Mouse (Mus musculus) CD4-positive, CD25-positive, alpha-beta regulatory T cell, adult 4 months (primary cell): ENCODE measurements around the gene Tmem51. TPM values are rescaled to one million over a fixed set of nuclear protein-coding genes. Genes with fewer than 3 reads are reported as not detected.

Source experiments
- ATAC-seq: one replicate; pipeline ENCODE4 v1.8.0; 2017
- polyA plus RNA-seq, 2 experiments: library from polyadenylated mRNA; unstranded; fragments of 100-300 nt; shearing (Covaris generic); gene quantifications; one replicate each; pipeline ENCODE4 v1.2.1; 2017

The Tmem51 gene
- polyA plus RNA-seq, 2 experiments from 2014 or later = 0.86 to 0.96 TPM

DNA sequence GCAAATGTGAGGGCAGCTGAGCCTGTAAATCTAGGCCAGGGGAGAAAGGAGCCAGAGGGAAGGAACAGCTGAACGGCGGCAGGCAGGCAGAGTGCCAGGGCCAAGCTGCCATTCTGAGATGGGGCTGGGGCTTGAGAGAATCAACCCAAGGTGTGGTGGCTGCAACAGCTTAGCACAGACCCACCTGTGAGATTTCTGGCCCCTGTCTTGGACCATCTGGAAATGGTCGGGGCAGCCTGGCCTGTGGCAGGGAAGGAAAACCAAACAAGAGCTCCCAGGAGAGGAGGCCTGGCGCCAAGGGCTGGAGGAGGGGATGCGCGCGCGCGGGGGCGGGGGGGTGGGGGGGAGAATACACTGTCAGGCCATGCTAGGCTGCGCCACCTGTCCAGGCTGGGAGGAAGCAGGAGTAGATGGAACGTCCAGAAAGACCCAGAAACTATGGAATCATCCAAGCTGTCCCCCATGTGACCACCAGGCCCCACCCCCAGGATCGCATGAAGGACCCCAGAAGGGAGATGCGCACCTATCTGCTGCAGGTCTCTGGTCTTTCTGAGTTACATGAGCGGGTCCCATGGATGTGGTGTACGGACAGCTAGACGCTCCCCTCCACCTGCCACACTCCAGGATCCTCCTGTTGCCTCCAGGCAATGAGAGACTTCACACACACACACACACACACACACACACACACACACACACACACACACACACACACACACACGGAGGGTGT, 3.0 kb downstream of the Tmem51 start:
- no peak for ATAC-seq

DNA sequence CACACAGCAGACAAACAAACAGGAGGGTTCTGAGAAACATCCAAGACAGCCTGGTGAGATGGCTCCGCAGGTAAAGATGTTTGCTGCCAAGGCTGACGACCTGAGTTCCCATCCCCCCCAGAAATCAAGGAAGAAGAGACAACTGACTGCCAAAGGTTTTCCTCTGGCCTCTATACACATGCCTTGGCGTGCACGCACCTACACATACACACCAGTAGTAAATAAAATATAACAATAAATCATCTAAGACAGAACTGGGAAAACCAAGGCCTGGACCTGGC, 3.7 kb downstream of the Tmem51 start:
- ATAC-seq = no peak

DNA sequence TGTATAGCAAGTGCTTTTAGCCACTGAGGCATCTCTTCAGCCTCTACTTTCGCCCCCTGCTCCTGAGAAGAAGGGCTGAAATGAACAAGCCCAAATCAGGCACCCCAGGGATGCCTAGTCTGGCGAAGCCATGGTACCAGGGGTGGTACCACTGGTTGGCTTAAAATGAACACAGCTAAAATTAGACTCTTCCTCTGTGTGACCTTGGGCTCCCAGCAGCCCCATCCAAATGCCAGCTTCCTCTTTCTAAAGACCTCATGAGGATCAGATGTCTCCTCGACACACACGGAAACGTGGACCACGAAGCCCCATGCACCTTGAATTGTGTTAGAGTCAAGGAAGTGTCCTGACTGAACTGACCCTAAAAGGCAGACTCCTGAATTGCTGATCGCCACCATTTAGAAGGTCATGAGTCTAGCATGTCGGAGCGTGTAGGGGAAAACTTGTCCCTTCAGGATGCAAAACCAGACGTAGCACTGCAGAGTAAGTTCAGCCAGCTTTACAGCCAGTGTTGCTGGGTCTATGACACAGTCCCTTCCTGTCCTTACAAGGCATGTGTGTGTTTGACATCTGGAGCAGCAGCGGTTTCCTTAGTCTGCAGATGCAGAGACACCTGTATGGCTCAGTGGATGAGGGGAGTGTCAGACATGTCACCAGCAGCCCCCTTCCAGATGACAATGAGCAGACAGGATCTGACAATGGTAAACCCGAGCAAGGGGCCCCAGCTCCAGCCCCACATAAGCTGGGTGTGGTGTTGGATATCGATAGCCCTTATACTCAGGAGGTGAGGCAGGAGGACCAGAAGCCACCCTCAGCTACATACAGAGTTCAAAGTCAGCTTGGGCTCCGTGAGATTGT, 4.2 kb downstream of the Tmem51 start:
- no peak for ATAC-seq

DNA sequence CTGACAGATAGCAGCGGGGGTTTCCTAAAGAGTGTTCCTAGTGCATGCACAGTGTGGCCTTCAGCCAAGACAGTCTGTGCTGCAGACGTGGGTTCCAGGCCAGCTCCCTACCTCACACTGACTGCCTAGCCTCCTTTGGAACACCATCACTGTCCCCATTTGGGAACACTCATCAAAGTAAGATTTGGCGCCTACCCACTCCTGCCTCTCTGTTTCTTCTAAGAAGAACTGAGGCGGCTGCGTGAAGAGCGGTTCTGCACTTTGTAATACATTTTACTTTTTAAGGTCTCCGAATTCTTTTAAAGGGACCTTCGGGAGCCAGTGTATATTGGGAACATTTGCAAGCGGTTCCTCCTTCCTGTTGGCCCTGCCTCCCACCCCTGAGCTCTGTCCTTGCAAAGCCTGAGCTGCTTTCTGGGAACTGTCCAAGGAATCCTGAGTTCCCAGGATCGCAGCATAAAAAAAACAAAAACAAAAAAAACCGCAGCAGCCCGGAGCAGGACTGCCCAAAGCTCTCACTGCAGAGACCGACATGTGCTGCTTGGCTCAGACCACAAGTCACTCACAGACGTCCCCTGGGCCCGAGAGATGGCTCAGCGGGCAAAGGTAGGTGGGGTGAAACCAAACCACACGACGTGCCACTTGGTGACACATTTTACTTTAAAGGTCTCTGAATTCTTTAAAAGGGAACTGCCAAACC, 6.4 kb downstream of the Tmem51 start:
- no peak for ATAC-seq

DNA sequence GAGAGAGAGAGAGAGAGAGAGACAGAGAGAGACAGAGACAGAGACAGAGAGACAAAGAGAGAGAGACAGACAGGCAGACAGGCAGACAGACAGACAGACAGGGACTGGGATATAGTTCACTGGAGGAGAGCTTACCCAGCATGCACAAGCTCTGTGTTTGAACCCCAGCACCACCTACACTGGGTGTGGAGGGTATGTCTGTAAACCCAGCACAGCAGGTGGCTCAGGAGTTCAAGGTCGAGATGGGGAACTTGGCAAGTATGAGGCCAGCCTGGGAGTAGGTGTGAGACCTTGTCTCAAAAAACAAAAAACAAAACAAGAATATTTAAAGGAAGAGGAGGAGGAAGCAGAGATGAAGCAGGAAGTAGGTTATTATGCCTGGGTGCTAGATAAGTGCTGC, 7.2 kb downstream of the Tmem51 start:
- ATAC-seq = no peak

DNA sequence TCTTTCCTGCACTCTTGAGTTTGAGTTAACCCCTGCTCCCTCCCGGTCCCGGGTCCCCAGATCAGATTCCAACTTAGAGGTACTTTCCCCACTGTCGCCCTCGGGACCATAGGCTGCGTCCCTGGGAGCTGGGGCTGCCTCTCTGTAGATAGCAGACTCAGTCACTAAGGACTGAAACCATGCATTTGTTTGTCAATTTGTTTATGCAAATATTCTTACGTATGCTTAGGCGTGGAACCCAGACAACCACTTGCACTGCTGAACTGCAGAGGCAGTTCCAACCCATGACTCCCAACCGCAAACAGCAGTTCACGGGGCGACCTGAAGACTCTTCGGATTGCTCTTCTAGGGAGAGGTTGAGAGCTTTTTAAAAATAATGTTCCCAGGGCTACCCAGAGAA, 8.2 kb downstream of the Tmem51 start:
- ATAC-seq = no peak

DNA sequence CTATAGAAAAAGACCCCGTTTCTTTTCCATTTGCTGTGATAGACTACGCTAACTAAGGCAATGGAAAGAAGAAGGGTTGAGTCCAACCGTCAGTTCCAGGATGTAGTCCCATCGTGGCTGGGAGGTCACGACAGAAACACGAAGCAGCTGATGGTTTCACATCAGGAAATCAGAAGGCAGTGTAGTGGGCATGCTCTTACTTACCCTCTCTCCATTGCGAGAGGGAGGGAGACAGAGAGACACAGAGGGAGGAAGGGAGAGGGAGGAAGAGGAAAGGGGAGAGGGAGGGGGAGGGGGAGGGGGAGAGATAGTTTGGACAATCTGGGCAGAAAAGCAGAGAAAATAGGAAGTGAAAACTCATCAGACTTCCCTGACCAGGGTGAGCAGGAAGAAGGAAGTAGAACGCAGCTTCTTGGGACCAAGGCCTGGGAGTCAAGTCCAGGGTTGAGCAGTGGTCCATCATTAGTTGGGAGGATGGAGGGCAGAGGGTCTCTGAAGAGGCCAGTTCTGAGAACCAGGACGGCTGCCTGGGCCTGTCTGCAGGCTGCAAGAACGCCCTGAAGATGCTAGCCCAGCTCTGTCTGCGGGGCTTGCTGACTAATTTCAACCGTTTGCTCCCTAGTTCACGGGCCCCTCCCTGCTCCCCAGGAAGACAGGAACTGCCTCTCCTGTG, 9.9 kb downstream of the Tmem51 start:
- no peak for ATAC-seq

DNA sequence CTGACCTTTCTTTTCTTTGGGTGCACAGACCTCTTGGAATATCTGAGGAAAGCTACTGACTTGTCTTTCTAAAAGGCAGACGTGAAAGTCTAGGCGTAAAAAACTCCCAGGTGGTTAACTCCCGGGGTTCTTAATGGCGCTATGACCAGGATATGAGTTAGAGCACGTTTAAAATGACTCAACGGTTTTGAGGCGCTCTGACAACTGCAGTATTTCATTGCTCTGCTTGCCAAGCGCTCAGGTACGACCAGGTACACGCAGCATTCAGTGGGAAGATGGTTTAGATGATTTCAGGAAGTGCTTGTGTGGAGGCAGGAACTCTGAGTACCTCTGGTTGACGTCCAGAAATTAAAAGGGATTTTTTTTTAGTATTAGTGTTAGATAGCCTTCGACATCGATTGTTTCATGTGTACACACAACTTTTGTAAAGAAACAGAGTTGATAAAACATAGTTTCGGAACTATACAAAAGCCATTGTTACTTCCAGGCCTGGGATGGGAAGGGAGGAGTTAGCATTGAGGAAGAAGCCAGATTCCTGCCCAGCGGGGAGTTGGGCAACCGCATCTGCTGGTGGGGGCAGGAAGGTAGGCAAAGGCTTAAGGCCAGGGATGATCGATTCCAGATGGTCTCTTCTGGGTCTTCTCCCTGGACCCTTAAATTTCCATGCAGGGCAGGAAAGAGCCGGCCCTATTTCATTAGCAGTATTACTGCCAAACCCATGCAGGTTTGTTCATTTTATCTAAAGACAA, 12.7 kb downstream of the Tmem51 start:
- ATAC-seq = no peak

DNA sequence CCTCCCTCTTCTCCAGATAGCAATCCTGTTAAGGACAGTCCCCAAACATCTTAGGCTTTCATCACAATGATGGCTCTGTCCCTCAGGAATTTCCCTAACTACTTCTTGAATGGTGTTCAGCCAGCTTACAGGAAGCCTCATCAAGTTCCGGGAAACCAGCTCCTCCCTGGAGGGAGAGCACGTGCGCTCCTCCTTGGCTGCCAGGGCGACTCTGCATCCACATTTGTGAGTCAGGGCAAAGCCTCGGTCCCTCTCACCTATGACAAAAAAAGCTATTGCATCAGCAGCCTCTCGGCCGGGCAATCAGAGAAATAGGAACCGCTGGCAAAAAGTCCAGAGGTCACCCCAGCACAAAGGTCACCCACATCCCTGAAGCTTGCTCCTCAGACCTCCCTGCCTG, 13.3 kb downstream of the Tmem51 start:
- no peak for ATAC-seq

DNA sequence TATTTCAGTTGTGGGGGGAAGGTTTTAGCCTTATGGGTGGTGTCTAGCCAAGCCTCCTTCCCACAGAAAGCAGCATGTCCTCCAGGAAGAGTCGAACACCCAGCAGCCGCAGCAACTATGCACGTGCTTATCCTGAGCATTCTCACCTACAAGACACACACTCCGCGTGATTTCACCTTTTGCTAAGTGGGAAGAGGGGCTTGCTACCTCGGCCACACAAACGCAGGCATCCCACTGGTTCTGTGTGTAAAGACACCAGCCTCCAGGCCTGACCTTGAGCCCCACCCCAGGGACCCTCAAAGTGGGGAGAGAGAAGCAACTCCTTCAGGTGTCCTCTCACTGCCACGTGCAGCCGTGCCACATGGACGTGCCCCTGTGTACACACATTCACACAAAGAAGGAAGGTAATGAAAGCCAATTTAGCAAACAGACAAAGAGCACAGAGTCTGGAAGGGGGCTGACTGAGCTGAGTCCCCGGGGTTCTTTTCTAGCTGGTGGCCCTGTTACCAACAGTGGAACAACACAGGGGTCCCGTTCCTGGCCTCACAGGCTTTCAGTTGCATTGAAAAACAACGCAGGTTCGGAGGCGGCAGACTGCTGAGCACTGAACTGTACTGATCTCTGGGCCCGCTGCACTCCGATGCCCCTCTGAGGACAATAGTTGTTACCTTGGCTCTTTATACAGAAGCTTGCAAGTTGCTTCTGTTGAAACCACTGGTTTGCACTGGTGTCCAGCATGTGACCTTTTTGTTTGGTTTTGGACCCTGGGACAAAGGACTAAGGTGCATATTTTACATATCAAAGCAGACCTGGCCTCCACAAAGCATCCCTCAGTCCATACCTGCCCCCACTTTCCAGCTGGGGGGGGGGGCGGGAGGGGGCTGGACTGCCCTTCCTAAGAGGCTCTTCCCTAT, 14.9 kb downstream of the Tmem51 start:
- no peak for ATAC-seq

DNA sequence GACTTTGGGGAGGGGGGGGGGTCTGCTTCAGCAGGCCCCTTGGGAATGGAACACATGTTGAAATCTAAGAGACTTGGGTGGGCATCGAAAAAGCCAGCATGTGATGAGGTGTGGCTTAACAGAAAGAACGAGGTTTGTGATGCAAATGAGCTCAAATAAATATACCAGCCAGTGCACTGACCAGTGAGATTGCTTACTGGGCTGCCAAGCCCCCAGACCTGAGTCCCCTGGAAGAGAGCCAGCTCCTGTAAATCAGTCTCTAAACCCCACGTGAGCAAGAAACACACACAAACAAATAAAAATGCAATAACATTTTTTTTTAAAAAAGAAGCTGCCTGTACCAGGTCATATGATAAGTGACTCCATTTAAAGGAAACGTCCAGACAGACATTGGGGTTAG, 17.5 kb downstream of the Tmem51 start:
- no peak for ATAC-seq

DNA sequence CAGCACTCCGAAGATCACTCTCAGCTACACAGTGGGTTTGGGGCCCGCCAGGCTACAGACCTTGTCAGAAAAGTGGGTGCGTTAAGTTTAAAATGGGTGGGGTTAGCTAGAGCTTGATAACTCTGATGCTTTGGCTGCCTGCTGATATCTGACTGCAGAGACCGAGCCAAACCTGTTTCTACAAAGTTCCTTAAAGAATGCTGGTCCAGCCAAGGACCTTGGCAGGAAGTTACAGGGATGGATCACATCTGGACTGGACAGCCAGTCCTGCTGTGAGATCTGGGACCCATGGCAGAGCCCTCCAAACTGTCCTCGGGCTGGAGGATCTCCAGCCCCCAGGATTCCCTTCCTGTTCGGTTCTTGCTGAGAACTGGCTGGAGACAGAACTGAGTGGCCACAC, 18.3 kb downstream of the Tmem51 start:
- no peak for ATAC-seq

DNA sequence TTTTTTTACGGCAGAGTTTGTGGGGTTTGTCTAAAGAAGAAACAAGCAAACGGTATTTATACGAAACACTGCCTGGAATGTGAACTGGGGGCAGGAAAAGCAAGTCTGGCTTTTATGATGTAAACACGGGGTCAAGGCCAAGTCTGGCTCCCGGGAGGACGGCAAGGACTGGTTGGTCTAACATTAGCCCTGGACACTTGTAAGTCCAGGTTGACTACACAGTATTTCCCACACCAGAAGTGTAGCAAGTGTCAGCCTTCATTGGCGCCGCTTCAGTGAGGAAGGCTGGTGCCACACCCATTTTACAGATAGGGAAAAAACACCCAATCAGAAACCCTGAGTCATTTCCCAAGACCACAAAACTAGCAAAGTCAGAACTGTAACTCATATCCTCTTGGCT, 18.8 kb downstream of the Tmem51 start:
- no peak for ATAC-seq

DNA sequence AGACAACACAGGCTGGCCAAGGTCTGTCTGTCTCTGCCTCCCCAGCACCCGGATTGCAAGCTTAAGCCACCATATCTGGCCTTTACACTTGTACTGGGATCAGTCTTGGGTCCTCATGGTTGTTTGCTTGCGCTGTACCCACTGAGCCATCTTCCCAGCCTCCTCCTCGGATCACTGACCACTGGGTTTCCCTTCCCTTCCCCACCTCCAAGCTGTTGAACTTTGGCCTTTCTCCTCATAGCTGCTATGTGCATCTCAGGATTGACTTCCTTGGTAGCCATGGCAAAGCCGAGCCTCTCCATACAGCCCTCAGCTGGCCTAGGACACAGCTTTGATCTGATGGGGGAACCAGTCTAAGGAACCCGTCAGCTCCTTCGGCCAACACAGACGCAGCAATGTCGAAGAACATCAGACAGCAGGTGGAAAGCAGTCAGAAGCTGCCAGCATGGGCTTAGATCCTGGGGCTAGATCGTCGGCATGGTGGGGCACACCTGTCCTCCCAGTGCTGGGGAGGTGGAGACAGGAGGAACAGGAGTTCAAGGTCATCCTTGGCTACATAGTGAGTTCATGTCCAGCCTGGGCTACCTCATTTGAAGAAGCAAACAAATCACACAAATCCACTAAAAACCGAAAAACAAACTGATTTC, 19.4 kb downstream of the Tmem51 start:
- ATAC-seq = no peak

DNA sequence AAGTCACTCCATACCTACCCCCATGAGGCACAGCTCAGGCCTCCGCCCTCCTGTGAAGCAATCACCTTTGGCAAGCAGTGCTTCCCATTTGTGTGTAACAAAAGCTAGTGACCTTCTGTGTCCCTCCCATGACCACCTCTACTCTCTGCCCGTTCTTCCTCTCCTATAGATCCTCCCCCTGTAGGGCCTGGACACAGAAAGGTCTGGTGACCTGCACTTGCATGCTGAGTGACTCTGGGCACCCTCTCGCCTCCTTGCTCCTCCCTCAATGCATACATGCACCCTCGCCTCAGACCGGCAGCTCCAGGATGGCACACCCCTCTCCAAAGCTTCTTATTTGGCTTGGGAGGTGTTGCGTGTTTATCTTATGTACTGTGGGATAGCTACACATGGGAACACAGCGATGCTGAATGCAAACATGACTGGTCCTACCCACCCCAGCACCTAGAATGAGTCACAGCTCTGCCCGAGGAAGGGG, 21.0 kb downstream of the Tmem51 start:
- ATAC-seq = no peak

DNA sequence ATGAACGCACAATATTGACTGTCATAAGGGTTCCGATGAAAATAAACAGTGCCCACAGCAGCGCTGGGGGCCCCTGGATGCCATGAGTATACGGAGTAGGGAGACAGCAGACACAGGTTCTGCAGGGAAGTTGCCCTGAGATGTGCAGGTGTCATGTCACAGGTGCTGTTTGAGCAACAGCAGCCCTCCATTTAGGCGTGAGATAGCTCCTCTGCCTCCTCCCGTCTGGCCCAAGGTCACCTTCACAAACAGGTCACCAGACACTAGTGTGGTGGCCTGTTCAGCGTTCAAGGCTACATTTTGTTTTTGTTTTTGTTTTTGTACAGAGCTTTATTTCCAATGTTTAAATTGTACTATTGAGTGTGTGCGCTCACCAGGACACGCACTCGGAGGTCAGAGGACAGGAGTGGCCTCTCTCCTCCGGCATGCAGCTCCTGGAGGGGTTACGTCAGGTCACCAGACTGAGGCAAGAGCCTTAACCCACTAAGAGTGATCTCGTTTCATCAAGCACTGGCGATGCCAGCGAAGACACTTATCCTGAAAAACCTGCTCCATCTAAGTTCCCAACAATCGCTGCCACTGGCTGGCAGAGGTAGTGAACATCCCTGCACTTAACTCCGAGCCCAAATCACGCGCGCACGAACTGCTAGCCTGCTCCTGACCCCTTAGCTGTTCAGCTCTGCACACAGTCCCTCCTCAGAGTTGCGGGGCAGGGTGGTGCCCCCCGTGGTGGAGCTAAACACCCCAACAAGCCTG, 22.4 kb downstream of the Tmem51 start:
- no peak for ATAC-seq

DNA sequence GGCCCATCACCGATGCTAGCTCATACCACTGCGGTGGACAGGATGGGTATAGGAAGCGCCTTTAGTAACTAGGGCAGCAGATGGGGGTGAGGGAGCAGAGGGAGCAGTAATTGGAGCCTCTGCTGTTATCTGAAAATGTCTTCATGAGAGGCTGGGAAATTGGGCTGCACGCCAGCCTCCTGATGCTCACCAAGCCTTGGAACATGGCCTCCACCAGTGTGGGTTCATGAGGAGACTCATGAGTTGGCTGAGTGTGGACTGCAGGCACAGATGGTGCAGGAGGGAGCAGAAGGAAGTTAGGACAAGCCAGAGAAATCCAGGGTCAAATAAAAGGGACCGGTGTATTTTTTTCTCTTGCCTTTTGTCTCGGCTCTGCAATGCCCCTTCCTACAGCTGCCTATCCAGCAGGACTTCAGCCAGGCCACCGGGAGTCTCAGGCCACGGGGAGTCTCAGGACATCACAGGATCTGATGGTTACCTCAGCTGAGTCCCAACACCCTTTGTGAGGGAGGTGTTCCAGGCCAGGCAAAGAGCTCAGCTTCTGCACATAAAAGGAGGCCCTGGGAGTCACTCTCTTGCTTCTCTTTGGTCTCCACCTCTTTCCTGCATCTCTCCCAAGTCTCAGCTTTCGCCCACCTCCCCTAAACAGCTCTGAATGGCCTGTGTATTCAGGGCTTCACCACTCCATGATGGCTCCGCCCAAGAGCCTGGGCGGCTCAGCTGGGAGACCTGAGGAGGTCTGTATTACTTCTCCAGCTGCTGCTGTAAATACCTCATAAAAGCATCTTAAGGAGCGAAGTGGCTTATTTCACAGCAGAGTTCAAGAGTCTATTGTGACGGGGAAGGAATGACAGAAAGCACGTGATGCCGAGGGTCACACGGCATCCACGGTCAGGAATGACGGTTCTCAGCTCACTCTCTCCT, 23.4 kb downstream of the Tmem51 start:
- ATAC-seq = no peak

DNA sequence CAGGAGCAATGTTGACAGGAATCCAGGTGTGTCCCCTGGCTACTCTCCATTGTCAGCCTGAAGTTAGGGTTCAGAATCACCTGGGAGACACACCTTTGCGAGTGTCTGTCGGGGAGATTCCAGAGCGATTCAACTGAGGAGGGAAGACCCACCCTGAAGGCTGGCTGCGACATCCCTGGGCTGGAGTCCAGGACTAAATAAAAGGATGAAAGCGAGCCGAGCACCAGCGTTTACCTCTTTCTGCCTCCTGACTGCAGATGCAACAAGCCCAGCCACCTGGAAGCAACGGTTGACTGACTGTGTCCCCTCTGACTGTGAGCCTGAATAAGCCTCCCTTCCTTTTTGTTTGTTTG, 24.3 kb downstream of the Tmem51 start:
- ATAC-seq = no peak
